Mouse (Mus musculus): ENCODE measurements around the gene Rps6ka2. TPM values are rescaled to one million over a fixed set of nuclear protein-coding genes. Genes with fewer than 3 reads are reported as not detected.

Gene Rps6ka2
- polyA plus RNA-seq, 1 experiment from 2014 or later, result 5.3 TPM

DNA sequence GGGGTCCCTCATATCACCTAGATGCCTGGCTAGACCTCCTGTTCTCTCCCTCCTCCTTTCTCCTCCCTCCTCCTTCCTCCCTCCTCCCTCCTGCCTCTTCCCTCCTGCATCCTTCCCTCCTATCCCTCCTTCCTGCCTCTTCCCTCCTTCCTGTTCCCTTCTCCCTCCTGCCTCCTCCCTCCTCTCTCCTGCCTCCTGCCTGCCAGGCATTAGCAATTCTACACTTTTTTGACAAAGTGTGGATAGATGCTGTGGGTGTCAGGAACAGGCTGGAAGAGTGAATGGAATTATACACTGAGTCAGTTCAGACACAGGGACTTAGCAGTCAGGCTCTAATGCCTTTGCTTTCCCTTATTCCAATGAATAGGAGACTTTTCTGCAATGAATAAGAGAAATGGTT, 63.3 kb downstream of the Rps6ka2 start:
- Histone ChIP-seq H3K9me3 (replicated peaks) (no peaks in the 10 kb centered on the region), H3K4me2 (no peak overlapping the region), H3K27ac (no peak overlapping the region), H3K4me1 (no peaks in the 10 kb centered on the region), H3K4me3 (no peak overlapping the region), H3K27me3 (replicated peaks) (no peaks in the 10 kb centered on the region), H3K36me3 (peaks cover 8% of the 10 kb centered on the region; the same call in 1 of the 2 replicates), H3K9ac (no peak overlapping the region)
- no peak for ATAC-seq

DNA sequence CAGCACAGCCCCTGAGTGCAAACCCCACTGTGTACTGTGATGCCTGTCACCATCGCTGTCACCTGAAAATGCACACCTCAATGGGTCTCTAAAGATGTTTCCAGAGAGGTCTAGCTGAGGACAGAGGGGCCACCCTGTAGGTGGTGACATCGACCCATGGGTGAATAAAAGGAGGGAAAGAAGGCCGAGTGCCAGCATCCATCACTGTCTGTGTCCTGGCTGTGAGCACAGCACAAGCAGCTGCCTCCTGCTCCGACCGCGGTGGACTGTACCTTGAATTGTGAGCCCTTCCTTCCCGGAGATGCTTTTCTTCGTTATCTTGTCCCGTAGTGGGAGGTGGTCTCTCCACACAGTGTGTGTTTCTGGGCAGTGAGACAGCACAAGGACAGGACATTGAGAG, 67.8 kb downstream of the Rps6ka2 start:
- Histone ChIP-seq H3K4me2 (no peak overlapping the region), H3K9ac (no peak overlapping the region), H3K27ac (no peak overlapping the region), H3K27me3 (replicated peaks) (no peaks in the 10 kb centered on the region), H3K36me3 (peaks cover 8% of the 10 kb centered on the region; the same call in 1 of the 2 replicates), H3K9me3 (replicated peaks) (no peaks in the 10 kb centered on the region), H3K4me3 (no peak overlapping the region), H3K4me1 (no peaks in the 10 kb centered on the region)
- 78% methylated on average over 9 of the region's 9 CpGs for WGBS (ENCODE audit: insufficient replicate concordance)
- no peak for ATAC-seq

DNA sequence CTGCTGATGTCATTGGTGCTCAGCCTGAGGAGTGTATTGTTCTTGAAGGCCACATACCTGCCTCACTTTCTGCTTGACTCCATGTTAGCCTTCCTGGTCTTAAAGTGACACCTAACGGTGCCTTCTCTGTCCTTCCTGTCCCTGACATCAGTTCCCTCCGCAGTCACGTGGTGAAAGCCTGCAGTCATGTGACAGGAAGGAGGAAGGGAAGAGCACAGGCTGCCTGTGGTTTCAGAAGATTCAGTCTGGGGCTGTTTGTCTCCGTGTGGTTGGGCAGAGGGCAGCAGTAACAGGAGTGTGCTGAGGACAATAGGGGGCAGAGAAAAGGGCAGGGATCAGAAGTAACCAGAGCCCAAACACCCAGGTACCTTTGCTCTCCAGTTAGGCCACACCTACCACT, 68.9 kb downstream of the Rps6ka2 start:
- ATAC-seq, result no peak

DNA sequence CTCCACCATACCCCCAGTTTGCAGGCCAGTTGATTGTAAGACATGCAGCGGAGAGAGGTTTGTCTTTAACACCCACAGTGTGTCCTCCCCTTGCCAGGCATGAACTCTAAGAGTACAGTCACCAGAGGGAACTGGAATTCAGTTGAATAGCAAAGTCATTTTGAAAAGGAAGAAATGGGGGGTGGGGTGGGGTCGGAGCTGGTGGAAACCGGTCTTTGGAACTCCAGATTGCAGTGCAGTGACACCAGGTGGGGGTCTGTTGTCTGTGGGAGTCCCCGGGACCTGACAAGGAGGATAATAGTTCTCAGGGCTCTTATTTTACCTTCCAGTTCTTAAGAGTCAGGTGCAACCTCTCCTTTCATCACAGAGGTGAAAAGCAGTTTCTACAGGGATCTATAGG, 70.6 kb downstream of the Rps6ka2 start:
- 66% methylated on average over 4 of the region's 4 CpGs for whole genome bisulfite sequencing (ENCODE audit: insufficient replicate concordance)
- H3K36me3 ChIP-seq, result peaks cover 8% of the 10 kb centered on the region; the same call in 1 of the 2 replicates
- no peak overlapping the region for H3K4me3 ChIP-seq
- H3K27me3 ChIP-seq (replicated peaks), result no peaks in the 10 kb centered on the region
- H3K4me2 ChIP-seq, result no peak overlapping the region
- ATAC-seq, result no peak
- H3K9me3 ChIP-seq (replicated peaks), result no peaks in the 10 kb centered on the region
- H3K4me1 ChIP-seq, result no peaks in the 10 kb centered on the region
- no peak overlapping the region for H3K9ac ChIP-seq
- no peak overlapping the region for H3K27ac ChIP-seq

More for the DNA sequence above, 68.9 kb downstream of the Rps6ka2 start:
- Histone ChIP-seq H3K4me3 (no peak overlapping the region), H3K9ac (no peak overlapping the region), H3K4me2 (no peak overlapping the region), H3K4me1 (no peaks in the 10 kb centered on the region), H3K9me3 (replicated peaks) (no peaks in the 10 kb centered on the region), H3K27ac (no peak overlapping the region), H3K36me3 (peaks cover 8% of the 10 kb centered on the region; the same call in 1 of the 2 replicates), H3K27me3 (replicated peaks) (no peaks in the 10 kb centered on the region)
- WGBS (ENCODE audit: insufficient replicate concordance), result 34% methylated on average over 4 of the region's 4 CpGs

DNA sequence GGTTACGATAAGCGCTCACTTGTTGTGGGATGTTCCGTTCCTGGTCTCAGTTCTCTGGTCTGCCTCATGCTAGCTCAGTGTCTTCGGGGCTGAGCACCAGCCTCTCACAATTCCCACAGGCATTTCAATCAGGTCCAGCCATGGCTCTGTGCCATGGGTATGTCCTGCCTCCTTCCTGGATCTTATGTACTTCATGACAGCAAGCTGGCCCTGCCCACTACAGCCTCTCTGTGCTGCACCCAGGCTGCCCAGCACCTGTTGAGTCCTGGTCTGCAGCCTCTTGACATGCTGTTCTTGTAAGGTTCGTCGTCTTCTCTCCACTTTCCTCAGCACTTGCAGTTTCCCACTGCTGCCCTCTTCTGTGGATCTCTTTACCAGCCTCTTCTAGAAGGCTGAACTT, 75.2 kb downstream of the Rps6ka2 start:
- Histone ChIP-seq H3K9me3 (replicated peaks) (no peaks in the 10 kb centered on the region), H3K4me3 (no peak overlapping the region), H3K36me3 (no peaks in the 10 kb centered on the region), H3K4me2 (no peak overlapping the region), H3K27ac (no peak overlapping the region), H3K27me3 (replicated peaks) (no peaks in the 10 kb centered on the region), H3K9ac (no peak overlapping the region), H3K4me1 (no peaks in the 10 kb centered on the region)
- ATAC-seq, result no peak
- WGBS (ENCODE audit: insufficient replicate concordance), result 83% methylated on average over 6 of the region's 6 CpGs

DNA sequence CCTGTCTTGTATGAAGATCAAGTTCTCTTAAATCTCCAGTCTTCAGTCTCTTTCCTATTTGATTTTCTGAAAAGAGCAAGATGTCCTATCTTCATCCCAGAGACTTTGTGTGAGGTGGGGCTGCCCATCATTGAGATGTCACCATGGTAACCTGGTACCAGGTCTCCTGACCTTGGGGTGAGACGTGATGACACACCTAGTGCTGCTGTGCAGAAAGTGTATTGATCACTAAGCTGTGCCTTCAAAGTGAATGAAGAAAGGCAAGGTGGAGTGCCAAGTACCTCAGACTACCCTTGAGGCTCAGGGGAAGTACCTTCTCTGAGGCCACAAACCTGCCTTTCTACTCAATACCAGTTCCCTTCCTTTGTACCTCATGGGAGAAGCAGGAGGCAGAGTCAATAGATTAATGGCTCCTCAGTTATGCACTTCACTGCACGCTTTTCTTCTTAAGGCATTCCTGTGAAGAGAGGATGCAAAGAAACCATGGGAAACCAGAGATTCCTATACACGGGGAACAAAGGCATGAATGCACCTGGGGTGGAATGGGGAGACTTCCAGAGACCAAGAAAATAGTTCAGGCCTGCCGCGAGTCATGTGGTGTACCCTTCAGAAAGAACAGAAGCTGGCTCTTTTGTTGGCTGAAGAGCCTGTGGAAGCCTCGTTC, 77.1 kb downstream of the Rps6ka2 start:
- no peak for ATAC-seq
- Histone ChIP-seq H3K4me1 (no peaks in the 10 kb centered on the region), H3K36me3 (no peaks in the 10 kb centered on the region), H3K27ac (no peak overlapping the region), H3K4me2 (no peak overlapping the region), H3K4me3 (no peak overlapping the region), H3K9me3 (replicated peaks) (no peaks in the 10 kb centered on the region), H3K9ac (no peak overlapping the region), H3K27me3 (replicated peaks) (no peaks in the 10 kb centered on the region)
- WGBS (ENCODE audit: insufficient replicate concordance), result 74% methylated on average over 6 of the region's 6 CpGs

DNA sequence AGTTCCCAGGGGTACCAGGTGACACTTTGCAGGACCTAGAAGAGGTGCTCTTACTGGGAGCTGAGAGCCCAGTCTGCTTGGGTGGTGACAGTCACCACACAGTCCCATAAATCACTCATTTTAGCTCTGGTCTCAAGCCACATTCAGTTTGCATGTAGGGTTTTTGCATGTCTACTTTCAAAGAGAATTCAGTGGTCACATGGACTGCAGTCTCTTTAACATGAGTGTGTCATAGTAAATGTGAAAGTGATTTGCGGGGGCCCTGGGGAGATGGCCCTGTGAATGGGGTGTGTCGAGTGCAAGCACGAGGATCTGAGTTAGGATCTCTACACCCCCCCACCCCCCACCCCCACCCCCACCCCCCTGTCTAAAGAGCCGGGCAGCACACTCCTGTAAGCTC, 80.5 kb downstream of the Rps6ka2 start:
- 71% methylated on average over 4 of the region's 4 CpGs for whole genome bisulfite sequencing (ENCODE audit: insufficient replicate concordance)
- no peaks in the 10 kb centered on the region for H3K27me3 ChIP-seq (replicated peaks)

DNA sequence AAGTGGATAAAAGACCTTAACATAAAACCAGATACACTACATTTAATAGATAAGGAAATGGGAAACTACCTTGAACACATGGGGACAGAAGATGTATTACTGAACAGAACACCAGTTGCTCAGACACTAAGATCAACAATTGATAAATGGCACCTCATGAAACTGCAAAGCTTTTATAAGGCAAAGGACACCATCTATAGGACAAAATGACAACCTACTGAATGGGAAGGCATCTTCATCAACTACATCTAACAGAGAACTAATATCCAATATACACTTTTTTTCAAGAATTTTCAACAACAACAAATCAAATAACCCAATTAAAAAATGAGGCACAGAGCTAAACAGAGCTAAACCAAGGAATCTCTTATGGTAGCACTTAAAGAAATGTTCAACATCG, 87.3 kb downstream of the Rps6ka2 start:
- H3K4me1 ChIP-seq, result peaks cover 22% of the 10 kb centered on the region
- no peak overlapping the region for H3K27ac ChIP-seq
- H3K36me3 ChIP-seq, result no peaks in the 10 kb centered on the region
- no peak for ATAC-seq
- no peak overlapping the region for H3K9ac ChIP-seq
- no peak overlapping the region for H3K4me2 ChIP-seq
- no peaks in the 10 kb centered on the region for H3K9me3 ChIP-seq (replicated peaks)
- H3K27me3 ChIP-seq (replicated peaks), result no peaks in the 10 kb centered on the region
- 51% methylated on average over 1 of the region's 1 CpGs for WGBS (ENCODE audit: insufficient replicate concordance)
- H3K4me3 ChIP-seq, result no peak overlapping the region

More for the DNA sequence above, 80.5 kb downstream of the Rps6ka2 start:
- Histone ChIP-seq H3K36me3 (no peaks in the 10 kb centered on the region), H3K9me3 (replicated peaks) (no peaks in the 10 kb centered on the region), H3K9ac (no peak overlapping the region), H3K4me1 (no peaks in the 10 kb centered on the region), H3K27ac (no peak overlapping the region), H3K4me3 (no peak overlapping the region), H3K4me2 (no peak overlapping the region)
- no peak for ATAC-seq

DNA sequence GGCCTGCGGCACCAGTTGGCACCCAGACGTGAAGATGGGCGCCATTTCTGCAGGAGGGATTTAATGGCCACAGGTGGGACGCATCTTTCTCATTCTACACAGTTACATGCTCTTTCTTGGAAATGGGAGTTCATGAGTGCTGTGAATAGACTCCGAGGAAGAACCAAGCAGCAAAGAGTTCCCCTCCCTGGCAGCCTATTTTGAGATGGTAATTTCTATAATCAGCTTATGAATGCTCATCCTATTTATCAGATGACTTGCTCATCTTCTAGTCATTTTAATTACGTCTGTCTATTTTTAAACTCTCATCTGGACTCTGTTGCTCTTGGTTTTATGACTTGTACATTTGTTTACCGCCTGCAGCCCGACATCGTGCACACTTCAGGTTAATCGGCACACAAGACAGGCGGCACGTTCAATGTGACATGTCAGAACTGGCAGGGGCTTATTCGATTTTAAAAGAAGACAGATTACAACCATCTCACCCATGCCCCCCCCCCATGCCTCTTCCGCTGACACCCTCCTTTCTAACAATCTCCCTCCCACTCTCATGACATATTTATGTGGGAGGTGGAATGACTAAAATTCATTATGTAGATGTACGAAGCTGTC, 88.9 kb downstream of the Rps6ka2 start:
- H3K27me3 ChIP-seq (replicated peaks), result no peaks in the 10 kb centered on the region
- H3K4me3 ChIP-seq, result no peak overlapping the region
- 74% methylated on average over 15 of the region's 15 CpGs for WGBS (ENCODE audit: insufficient replicate concordance)
- no peak for ATAC-seq
- H3K27ac ChIP-seq, result no peak overlapping the region
- no peaks in the 10 kb centered on the region for H3K36me3 ChIP-seq
- no peak overlapping the region for H3K9ac ChIP-seq
- H3K4me2 ChIP-seq, result no peak overlapping the region
- peaks cover 22% of the 10 kb centered on the region for H3K4me1 ChIP-seq
- no peaks in the 10 kb centered on the region for H3K9me3 ChIP-seq (replicated peaks)

DNA sequence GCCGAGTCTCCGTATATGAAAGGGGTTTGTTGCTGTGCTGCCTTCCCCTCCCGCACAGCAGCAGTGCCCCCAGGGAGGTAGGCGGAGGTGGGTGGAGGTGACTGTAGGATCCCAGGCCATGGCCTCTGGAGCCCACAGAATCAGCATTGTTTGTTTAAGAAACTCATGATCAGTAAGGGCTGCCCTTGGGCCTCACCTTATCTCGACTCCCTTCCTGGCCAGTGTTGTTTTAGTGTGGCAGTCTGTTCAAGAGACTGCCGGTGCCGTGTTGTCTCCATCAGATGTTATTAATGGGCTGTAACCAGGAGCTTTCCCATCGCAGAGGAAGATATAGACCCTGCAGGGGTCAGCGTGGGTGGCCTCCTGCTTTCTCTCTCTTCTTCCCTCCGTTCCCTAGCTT, 90.4 kb downstream of the Rps6ka2 start:
- no peak overlapping the region for H3K9ac ChIP-seq
- WGBS (ENCODE audit: insufficient replicate concordance), result 27% methylated on average over 10 of the region's 10 CpGs
- H3K4me3 ChIP-seq, result no peak overlapping the region
- no peaks in the 10 kb centered on the region for H3K27me3 ChIP-seq (replicated peaks)
- no peaks in the 10 kb centered on the region for H3K36me3 ChIP-seq
- no peak overlapping the region for H3K27ac ChIP-seq
- H3K9me3 ChIP-seq (replicated peaks), result no peaks in the 10 kb centered on the region
- H3K4me1 ChIP-seq, result peaks cover 22% of the 10 kb centered on the region
- 0 out of 2 replicates have a peak overlapping the region, but pooled peaks have one; percentile 12 for H3K4me2 ChIP-seq
- ATAC-seq, result peak; percentile 70

DNA sequence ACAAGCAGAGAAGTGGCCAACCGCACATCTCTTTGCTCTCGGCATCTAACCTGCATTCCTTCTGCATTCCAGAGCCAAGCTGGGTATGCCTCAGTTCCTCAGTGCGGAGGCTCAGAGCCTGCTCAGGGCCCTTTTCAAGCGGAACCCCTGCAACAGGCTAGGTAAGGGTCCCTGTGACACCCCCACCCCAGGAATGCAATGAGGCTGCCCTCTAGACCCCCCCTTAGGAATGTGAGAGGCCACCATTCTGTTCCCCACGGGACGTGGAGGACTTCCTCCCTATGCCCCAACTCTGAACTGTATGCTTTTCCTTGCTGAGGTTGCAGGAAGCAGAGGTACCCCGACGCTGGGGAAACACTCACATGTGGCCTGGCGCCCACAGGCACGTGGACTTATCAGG, 92.1 kb downstream of the Rps6ka2 start:
- Histone ChIP-seq H3K4me3 (no peak overlapping the region), H3K9me3 (replicated peaks) (no peaks in the 10 kb centered on the region), H3K27me3 (replicated peaks) (no peaks in the 10 kb centered on the region), H3K4me1 (peaks cover 31% of the 10 kb centered on the region), H3K36me3 (no peaks in the 10 kb centered on the region), H3K9ac (no peak overlapping the region), H3K4me2 (no peak overlapping the region), H3K27ac (0 out of 2 replicates have a peak overlapping the region, but pooled peaks have one; percentile 26)
- ATAC-seq, result 0 out of 2 replicates have a peak, but pooled peaks have one; percentile 23
- WGBS (ENCODE audit: insufficient replicate concordance), result 38% methylated on average over 10 of the region's 10 CpGs

DNA sequence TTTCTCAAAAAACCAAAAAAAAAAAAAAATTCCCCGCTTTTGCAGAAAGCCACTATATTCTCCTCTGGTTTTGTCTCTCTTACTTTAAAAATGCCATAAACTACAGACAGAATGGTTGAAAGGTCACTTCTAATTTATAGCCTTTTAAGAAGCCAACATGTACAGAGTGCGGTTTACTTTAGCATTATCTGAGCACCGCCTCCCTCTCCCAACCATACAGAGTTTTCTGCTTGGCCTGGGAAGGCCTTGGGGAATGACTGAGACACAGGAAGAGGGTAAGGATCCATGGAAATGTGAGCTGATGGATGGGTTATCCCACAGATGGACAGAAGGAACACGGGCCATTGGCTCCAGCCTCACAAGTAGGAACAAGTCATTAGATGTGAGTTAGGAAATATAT, 92.7 kb downstream of the Rps6ka2 start:
- Histone ChIP-seq H3K9ac (no peak overlapping the region), H3K27me3 (replicated peaks) (no peaks in the 10 kb centered on the region), H3K4me2 (no peak overlapping the region), H3K4me1 (peaks cover 31% of the 10 kb centered on the region), H3K9me3 (replicated peaks) (no peaks in the 10 kb centered on the region), H3K27ac (no peak overlapping the region), H3K36me3 (no peaks in the 10 kb centered on the region), H3K4me3 (no peak overlapping the region)
- 72% methylated on average over 4 of the region's 4 CpGs for WGBS (ENCODE audit: insufficient replicate concordance)
- ATAC-seq, result no peak
